Mouse (Mus musculus) MEL (cell line): ENCODE measurements around the gene Sytl3. TPM values are rescaled to one million over a fixed set of nuclear protein-coding genes. Genes with fewer than 3 reads are reported as not detected.

Source experiments
- DNase-seq: peaks from one replicate; pipeline ENCODE4 v3.0.0; 2011; ENCODE audit warnings: low read depth, low spot score
- H3K27ac ChIP-seq: 2 replicates; pipeline ENCODE4 v1.5.1; 2012; ENCODE audit warnings: low read depth, mild to moderate bottlenecking, control low read depth, low read length, moderate library complexity; ENCODE audit not compliant: control insufficient read depth
- H3K27me3 ChIP-seq, 2 experiments: fragments of 150-350 bp in 1 of 2; sonication (generic) in 1 of 2; 2 replicates each; pipeline ENCODE4 v1.6.1; 2012; ENCODE audit warnings: low read length in 2 of 2, mild to moderate bottlenecking in 2 of 2, improper control_type of control experiment in 1 of 2, moderate library complexity in 1 of 2; ENCODE audit not compliant: insufficient read depth in 2 of 2, control insufficient read depth in 1 of 2
- H3K36me3 ChIP-seq, 2 experiments: 2 replicates each; pipeline ENCODE4 v1.6.1; 2012 to 2014; ENCODE audit warnings: low read length in 2 of 2, improper control_type of control experiment in 1 of 2, inconsistent platforms in 1 of 2, mild to moderate bottlenecking in 1 of 2; ENCODE audit not compliant: insufficient read depth in 2 of 2, control insufficient read depth in 1 of 2
- H3K4me1 ChIP-seq, 2 experiments: fragments of 150-350 bp in 1 of 2; sonication (generic) in 1 of 2; 2 replicates each; pipeline ENCODE4 v1.6.1; 2012; ENCODE audit warnings: low read length in 2 of 2, improper control_type of control experiment in 1 of 2, mild to moderate bottlenecking in 1 of 2; ENCODE audit not compliant: insufficient read depth in 2 of 2, control insufficient read depth in 1 of 2
- H3K4me3 ChIP-seq, 2 experiments: fragments of 150-350 bp in 1 of 2; sonication (generic) in 1 of 2; 2 replicates each; pipeline ENCODE4 v1.5.1; 2012; ENCODE audit warnings: low read depth in 2 of 2, low read length in 2 of 2, mild to moderate bottlenecking in 2 of 2, moderate library complexity in 2 of 2, control low read depth in 1 of 2, improper control_type of control experiment in 1 of 2; ENCODE audit not compliant: control insufficient read depth in 1 of 2, insufficient read depth in 1 of 2
- H3K79me2 ChIP-seq: 2 replicates; pipeline ENCODE4 v1.6.1; 2012; ENCODE audit warnings: mild to moderate bottlenecking, low read length, moderate library complexity; ENCODE audit not compliant: control insufficient read depth, poor library complexity, insufficient read depth
- H3K9ac ChIP-seq: 2 replicates; pipeline ENCODE4 v1.6.1; 2012; ENCODE audit warnings: low read depth, mild to moderate bottlenecking, control low read depth, low read length, moderate library complexity; ENCODE audit not compliant: control insufficient read depth, poor library complexity, severe bottlenecking
- H3K9me3 ChIP-seq: fragments of 150-350 bp; sonication (generic); replicated peaks from 2 replicates; pipeline ENCODE4 v1.6.1; 2012; ENCODE audit warnings: mild to moderate bottlenecking, low read length, improper control_type of control experiment, moderate library complexity; ENCODE audit not compliant: insufficient read depth
- CTCF ChIP-seq, 3 experiments: IDR thresholded peaks in 2 of 3; conservative IDR thresholded peaks in 1 of 3; 2 replicates each; pipeline ENCODE4 v1.5.1; 2011 to 2012; ENCODE audit warnings: low read length in 3 of 3, low read depth in 2 of 3, mild to moderate bottlenecking in 2 of 3, improper control_type of control experiment in 1 of 3, inconsistent platforms in 1 of 3, mixed read lengths in 1 of 3, moderate library complexity in 1 of 3; ENCODE audit not compliant: control insufficient read depth in 1 of 3, insufficient read depth in 1 of 3, poor library complexity in 1 of 3, severe bottlenecking in 1 of 3
- ELF1 ChIP-seq: IDR thresholded peaks from 2 replicates; pipeline ENCODE4 v1.6.1; 2014; ENCODE audit warnings: low read depth, mild to moderate bottlenecking, inconsistent platforms, low read length, improper control_type of control experiment, moderate library complexity
- ETS1 ChIP-seq: IDR thresholded peaks from 2 replicates; pipeline ENCODE4 v1.6.1; 2012; ENCODE audit warnings: low read depth, mild to moderate bottlenecking, inconsistent platforms, low read length, improper control_type of control experiment, moderate library complexity
- HCFC1 ChIP-seq: IDR thresholded peaks from 2 replicates; pipeline ENCODE4 v1.6.1; 2012; ENCODE audit warnings: low read depth, mild to moderate bottlenecking, inconsistent platforms, low read length, improper control_type of control experiment, moderate library complexity
- KAT2A ChIP-seq: conservative IDR thresholded peaks from 2 replicates; pipeline ENCODE4 v1.6.1; 2012; ENCODE audit warnings: low read depth, low read length, improper control_type of control experiment, inconsistent platforms
- MAX ChIP-seq: IDR thresholded peaks from 2 replicates; pipeline ENCODE4 v1.6.1; 2011; ENCODE audit warnings: low read length, improper control_type of control experiment
- MXI1 ChIP-seq: IDR thresholded peaks from 2 replicates; pipeline ENCODE4 v1.6.1; 2011; ENCODE audit warnings: mild to moderate bottlenecking, low read depth, low read length, improper control_type of control experiment
- MYC ChIP-seq: IDR thresholded peaks from 2 replicates; pipeline ENCODE4 v1.6.1; 2011; ENCODE audit warnings: low read depth, mild to moderate bottlenecking, low read length, improper control_type of control experiment, moderate library complexity
- NRF1 ChIP-seq: IDR thresholded peaks from 2 replicates; pipeline ENCODE4 v1.6.1; 2014; ENCODE audit warnings: low read depth, mild to moderate bottlenecking, inconsistent platforms, low read length, improper control_type of control experiment, moderate library complexity; ENCODE audit not compliant: poor library complexity, insufficient read depth, severe bottlenecking
- POLR2A ChIP-seq, 2 experiments: IDR thresholded peaks; 2 replicates each; pipeline ENCODE4 v1.6.1; 2011 to 2012; ENCODE audit warnings: low read length in 2 of 2, mild to moderate bottlenecking in 2 of 2, control low read depth in 1 of 2, improper control_type of control experiment in 1 of 2, low read depth in 1 of 2, moderate library complexity in 1 of 2; ENCODE audit not compliant: control insufficient read depth in 1 of 2, insufficient read depth in 1 of 2, poor library complexity in 1 of 2
- RAD21 ChIP-seq: IDR thresholded peaks from 2 replicates; pipeline ENCODE4 v1.6.1; 2011; ENCODE audit warnings: mild to moderate bottlenecking, low read depth, low read length, improper control_type of control experiment
- SIN3A ChIP-seq: IDR thresholded peaks from 2 replicates; pipeline ENCODE4 v1.6.1; 2012; ENCODE audit warnings: low read length, improper control_type of control experiment, inconsistent platforms
- TBP ChIP-seq: IDR thresholded peaks from 2 replicates; pipeline ENCODE4 v1.8.0; 2011; ENCODE audit warnings: low read depth, low read length, improper control_type of control experiment
- USF1 ChIP-seq: IDR thresholded peaks from 2 replicates; pipeline ENCODE4 v1.6.1; 2014; ENCODE audit warnings: low read depth, mild to moderate bottlenecking, inconsistent platforms, low read length, improper control_type of control experiment, moderate library complexity
- USF2 ChIP-seq, 2 experiments: IDR thresholded peaks; 2 replicates each; pipeline ENCODE4 v1.6.1; 2011 to 2012; ENCODE audit warnings: improper control_type of control experiment in 2 of 2, low read length in 2 of 2, borderline replicate concordance in 1 of 2, inconsistent platforms in 1 of 2, low read depth in 1 of 2, mild to moderate bottlenecking in 1 of 2; ENCODE audit not compliant: insufficient read depth in 1 of 2
- ZC3H11A ChIP-seq: IDR thresholded peaks from 2 replicates; pipeline ENCODE4 v1.6.1; 2012; ENCODE audit warnings: low read depth, mild to moderate bottlenecking, inconsistent platforms, low read length, improper control_type of control experiment
- ZMIZ1 ChIP-seq: IDR thresholded peaks from 2 replicates; pipeline ENCODE4 v1.6.1; 2012; ENCODE audit warnings: low read depth, mild to moderate bottlenecking, inconsistent platforms, low read length, improper control_type of control experiment, moderate library complexity
- ZNF384 ChIP-seq: IDR thresholded peaks from 2 replicates; pipeline ENCODE4 v1.6.1; 2012; ENCODE audit warnings: low read depth, mild to moderate bottlenecking, inconsistent platforms, low read length, improper control_type of control experiment
- polyA plus RNA-seq, 2 experiments: library from polyadenylated mRNA; stranded (reverse) in 1 of 2; unstranded in 1 of 2; fragments of >175 nt in 1 of 2; fragments of >200 nt in 1 of 2; gene quantifications; 2 replicates each; pipeline versions ENCODE4 v1.2.1 to v1.2.4; 2012; ENCODE audit warnings: low replicate concordance in 2 of 2, low read depth in 1 of 2; ENCODE audit not compliant: insufficient read length in 2 of 2, insufficient read depth in 1 of 2, missing spikeins in 1 of 2
- total RNA-seq: library from RNA; depleted of rRNA; stranded (reverse); fragments of 300-350 nt; gene quantifications from 2 replicates; pipeline ENCODE4 v1.2.3, GENCODE M21; 2012

Sytl3 gene
- total and polyA plus RNA-seq, 3 experiments = not detected

DNA sequence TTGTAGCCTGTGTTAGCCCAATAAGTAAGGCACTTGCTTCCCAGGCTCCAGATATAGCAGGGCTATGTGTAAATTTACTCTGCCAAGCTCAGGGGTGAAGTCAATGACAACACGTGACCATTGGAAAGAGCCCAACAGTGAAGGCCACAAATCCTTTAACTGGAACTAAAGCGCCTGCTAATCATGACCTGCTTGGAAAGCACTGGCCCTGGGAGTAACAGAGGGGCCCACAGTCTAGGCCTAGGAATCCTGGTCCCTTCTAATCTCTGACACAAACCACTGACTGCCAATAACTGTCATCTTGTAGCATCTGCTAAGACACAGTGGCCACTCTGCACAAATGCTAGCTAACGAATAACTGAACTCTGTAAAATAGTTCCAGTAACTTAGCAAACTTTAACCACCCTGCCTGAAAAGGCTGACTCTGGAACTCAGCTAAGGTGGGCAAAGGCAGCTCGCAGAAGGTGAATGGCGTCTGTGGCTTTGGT, 109.5 kb downstream of the Sytl3 start:
- Histone ChIP-seq H3K4me1 (peaks cover under 1 to 2% of the 10 kb centered on the region in 2 experiments; a peak in 2 of 4 replicates), H3K27me3 (no peaks in the 10 kb centered on the region), H3K79me2 (peaks cover 16% of the 10 kb centered on the region; the same call in 1 of the 2 replicates), H3K9ac (no peak overlapping the region), H3K36me3 (peaks cover 0 to 3% of the 10 kb centered on the region in 2 experiments; a peak in 2 of 4 replicates)
- no peak for DNase-seq
- TF ChIP-seq HCFC1 = no peak
- no peak for TF ChIP-seq USF2 (IDR thresholded peaks at IDR 0.05; ENCODE audit: borderline replicate concordance in 1 of 2, insufficient read depth in 1 of 2, low read depth in 1 of 2, low read length in 2 of 2)
- TF ChIP-seq ZNF384 = no peak
- TF ChIP-seq MAX = no peak
- no peak for TF ChIP-seq SIN3A
- no peak for TF ChIP-seq RAD21
- TF ChIP-seq ELF1 = no peak
- TF ChIP-seq MYC = no peak
- no peak for TF ChIP-seq KAT2A
- no peak for TF ChIP-seq CTCF (IDR thresholded peaks at IDR 0.05 in 2 of 3, conservative IDR thresholded peaks at IDR 0.05 in 1 of 3; ENCODE audit: control insufficient read depth in 1 of 3, insufficient read depth in 1 of 3, low read depth in 2 of 3, low read length in 3 of 3, poor library complexity in 1 of 3, severe bottlenecking in 1 of 3)
- no peak for TF ChIP-seq USF1
- TF ChIP-seq ETS1 = no peak
- no peak for TF ChIP-seq NRF1
- TF ChIP-seq, all 39 proteins: peak for 0
- Histone ChIP-seq H3K9me3 (no peaks in the 10 kb centered on the region), H3K27ac (no peak overlapping the region), H3K4me3 (no peak overlapping the region)

DNA sequence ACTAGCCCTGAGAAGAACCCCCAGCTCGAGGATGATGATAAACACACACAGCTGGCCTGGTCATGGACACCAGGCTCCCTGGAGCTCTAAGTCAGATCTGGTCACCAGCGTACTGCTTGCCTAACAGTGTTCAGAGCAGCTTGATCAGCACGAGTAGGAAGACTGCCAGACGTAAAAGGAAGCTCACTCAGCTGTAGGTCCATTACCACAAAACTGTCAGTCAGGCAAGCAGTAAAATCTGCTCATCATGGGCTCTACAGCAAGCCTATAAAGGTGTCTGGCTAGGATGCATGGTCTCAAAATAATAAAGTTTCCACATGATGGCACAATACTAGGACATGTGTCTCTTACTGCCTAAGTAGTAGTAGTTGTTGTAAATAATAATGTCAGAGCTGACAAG, 110.7 kb downstream of the Sytl3 start:
- H3K36me3 ChIP-seq = peaks cover 0 to 4% of the 10 kb centered on the region in 2 experiments; a peak in 2 of 4 replicates
- H3K27ac ChIP-seq = no peak overlapping the region
- peaks cover 15% of the 10 kb centered on the region; the same call in 1 of the 2 replicates for H3K79me2 ChIP-seq
- H3K4me1 ChIP-seq = peaks cover 2 to 6% of the 10 kb centered on the region in 2 experiments; a peak in 3 of 4 replicates
- peak; percentile 18 for DNase-seq
- H3K27me3 ChIP-seq = no peaks in the 10 kb centered on the region
- no peak overlapping the region for H3K4me3 ChIP-seq
- no peaks in the 10 kb centered on the region for H3K9me3 ChIP-seq
- no peak overlapping the region for H3K9ac ChIP-seq
- TF ChIP-seq ZC3H11A = no peak
- TF ChIP-seq MXI1 = no peak
- TF ChIP-seq TBP = no peak
- TF ChIP-seq POLR2A (IDR thresholded peaks at IDR 0.05; ENCODE audit: control insufficient read depth in 1 of 2, insufficient read depth in 1 of 2, low read depth in 1 of 2, low read length in 2 of 2, poor library complexity in 1 of 2) = no peak
- no peak for TF ChIP-seq HCFC1
- TF ChIP-seq ZMIZ1 = no peak
- TF ChIP-seq USF1 = no peak
- TF ChIP-seq, all 39 proteins: peak for 0
